Mouse (Mus musculus) megakaryocyte progenitor cell, adult 5-6 weeks (primary cell): ENCODE measurements around the gene Liph. TPM values are rescaled to one million over a fixed set of nuclear protein-coding genes. Genes with fewer than 3 reads are reported as not detected.
"Not testable (repeated sequence)": the region's sequence is repeated elsewhere in the genome, so short reads cannot be mapped to it uniquely, and the experiment has no call there.

Source experiments
- ATAC-seq: replicated peaks from 2 replicates; pipeline ENCODE4 v1.8.0; 2016; ENCODE audit warnings: mild to moderate bottlenecking, moderate TSS enrichment, inconsistent platforms; ENCODE audit not compliant: poor library complexity
- total RNA-seq, 2 experiments: library from RNA; stranded (forward) in 1 of 2; stranded (reverse) in 1 of 2; fragments of 157-497, 149-512 nt in 1 of 2; fragments of 200-1000 nt in 1 of 2; gene quantifications; 2 replicates each; pipeline versions ENCODE4 v1.2.3 to v1.2.4; 2015 to 2017

Gene Liph
- total RNA-seq, 2 experiments from 2014 or later: 0.04 to 0.10 TPM

- ATAC-seq: no peak
Observed at GRCm38 (mm10) chr16:21977347-21977746, 18.1 kb downstream of the Liph start.

GRCm38 (mm10) chr16:21976203-21976602 lies 19.3 kb downstream of the Liph start:
- ATAC-seq: no peak

- ATAC-seq: no peak
Observed at GRCm38 (mm10) chr16:21971446-21971845, 24.0 kb downstream of the Liph start.

- no peak for ATAC-seq
Observed at GRCm38 (mm10) chr16:21970536-21970935, 24.9 kb downstream of the Liph start.

- no peak for ATAC-seq
Observed at GRCm38 (mm10) chr16:21969874-21970273, 25.6 kb downstream of the Liph start.

- no peak for ATAC-seq
Observed at GRCm38 (mm10) chr16:21965576-21965975, 29.9 kb downstream of the Liph start.

GRCm38 (mm10) chr16:21955591-21955990 lies 39.9 kb downstream of the Liph start:
- ATAC-seq: no peak

- peak; percentile 94 for ATAC-seq
Observed at GRCm38 (mm10) chr16:21946761-21947715, 48.4 kb downstream of the Liph start, which contains the start of gene Tmem41a. TSS of gene Tmem41a (minus strand) at chr16:21947552.

- ATAC-seq: no peak
Observed at GRCm38 (mm10) chr16:21928471-21928870, 67.0 kb downstream of the Liph start.

- ATAC-seq: no peak
Observed at GRCm38 (mm10) chr16:21916681-21917080, 78.8 kb downstream of the Liph start.

- ATAC-seq: peak; percentile 55
Observed at GRCm38 (mm10) chr16:21913347-21913746, 82.1 kb downstream of the Liph start.

GRCm38 (mm10) chr16:21908906-21909305 lies 86.6 kb downstream of the Liph start:
- not testable (repeated sequence) for ATAC-seq

GRCm38 (mm10) chr16:21906902-21907301 lies 88.6 kb downstream of the Liph start:
- ATAC-seq: no peak

GRCm38 (mm10) chr16:21905996-21906395 lies 89.5 kb downstream of the Liph start:
- no peak for ATAC-seq

GRCm38 (mm10) chr16:21904636-21905035 lies 90.8 kb downstream of the Liph start:
- ATAC-seq: no peak

Other genes starting within 250 kb of the Liph start
- gene Ehhadh, start 207.9 kb downstream of the Liph start, total RNA-seq (2015): 2.1 and 2.3 TPM in 2 replicates
- gene Ehhadh, start 207.9 kb downstream of the Liph start, total RNA-seq (2017): 2.6 and 2.9 TPM in 2 replicates
- 0.10 TPM in 1 of 2 replicates, not detected in the other for gene Map3k13, start 201.3 kb downstream of the Liph start, total RNA-seq (2015)
- 0.03 TPM in 1 of 2 replicates, not detected in the other for gene Map3k13, start 201.3 kb downstream of the Liph start, total RNA-seq (2017)
- gene Tmem41a, start 48.1 kb downstream of the Liph start, total RNA-seq (2015): 19.8 and 31.9 TPM in 2 replicates
- gene Tmem41a, start 48.1 kb downstream of the Liph start, total RNA-seq (2017): 6.9 and 7.5 TPM in 2 replicates
- 48.1 and 48.9 TPM in 2 replicates for gene Senp2, start 13.8 kb upstream of the Liph start, total RNA-seq (2015)
- 42.4 and 42.8 TPM in 2 replicates for gene Senp2, start 13.8 kb upstream of the Liph start, total RNA-seq (2017)
- 2.8 and 3.4 TPM in 2 replicates for gene Igf2bp2, start 167.6 kb upstream of the Liph start, total RNA-seq (2015)
- gene Igf2bp2, start 167.6 kb upstream of the Liph start, total RNA-seq (2017): 1.1 and 1.6 TPM in 2 replicates